Mouse (Mus musculus) embryo, embryonic 11.5 days (tissue): ENCODE measurements around the gene Ccdc141.

Experiments
- DNase-seq: peaks from one replicate; pipeline ENCODE4 v3.0.0-alpha.2; 2012; ENCODE audit warnings: low read depth, low spot score

Gene Ccdc141

GRCm38 (mm10) chr2:76980146-76980545, 190.3 kb downstream of the Ccdc141 start:
- peak; percentile 20 for DNase-seq

- no peak for DNase-seq
These were observed 192.8 kb downstream of the Ccdc141 start for GRCm38 (mm10) chr2:76977650-76978049.

GRCm38 (mm10) chr2:76972051-76972450, 198.4 kb downstream of the Ccdc141 start:
- no peak for DNase-seq

- no peak for DNase-seq
These were observed 199.4 kb downstream of the Ccdc141 start for GRCm38 (mm10) chr2:76971069-76971468.

GRCm38 (mm10) chr2:76970669-76971068, 199.8 kb downstream of the Ccdc141 start:
- no peak for DNase-seq

- DNase-seq = no peak
These were observed 200.2 kb downstream of the Ccdc141 start for GRCm38 (mm10) chr2:76970204-76970603.

- DNase-seq = no peak
These were observed 200.8 kb downstream of the Ccdc141 start for GRCm38 (mm10) chr2:76969637-76970036.

- DNase-seq = peak; percentile 69
These were observed 201.5 kb downstream of the Ccdc141 start for GRCm38 (mm10) chr2:76968919-76969318.

- DNase-seq = no peak
These were observed 203.9 kb downstream of the Ccdc141 start for GRCm38 (mm10) chr2:76966582-76966981.

- DNase-seq = no peak
These were observed 204.4 kb downstream of the Ccdc141 start for GRCm38 (mm10) chr2:76966013-76966412.

- no peak for DNase-seq
These were observed 204.9 kb downstream of the Ccdc141 start for GRCm38 (mm10) chr2:76965542-76965941.

GRCm38 (mm10) chr2:76962045-76962432, 208.4 kb downstream of the Ccdc141 start:
- DNase-seq = no peak

- DNase-seq = no peak
These were observed 208.9 kb downstream of the Ccdc141 start for GRCm38 (mm10) chr2:76961420-76962044.
